Mouse (Mus musculus): ENCODE data around the gene Umod.

DNA sequence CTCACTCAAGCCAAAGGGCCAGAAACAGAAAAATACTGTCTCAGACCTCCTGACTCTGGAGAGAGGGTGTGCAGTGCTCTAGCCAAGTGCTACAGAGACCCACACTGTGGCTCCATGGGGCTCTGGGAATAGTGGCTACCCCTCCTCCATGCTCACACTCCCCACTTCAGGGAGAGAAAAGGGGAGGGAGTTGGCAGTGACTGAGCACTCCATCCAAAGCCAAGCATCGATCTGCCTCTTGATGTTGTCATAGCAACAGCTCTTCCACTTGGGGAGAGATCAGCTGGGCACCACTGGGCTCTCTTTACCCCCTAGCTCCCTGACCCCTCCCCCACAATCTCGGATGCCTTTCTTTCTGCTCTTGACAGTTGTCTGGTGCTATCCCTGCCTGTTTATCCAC lies 58.4 kb downstream of the Umod start:
- TF ChIP-seq CTCF (conservative IDR thresholded peaks at IDR 0.05 in 1 of 2, IDR thresholded peaks at IDR 0.05 in 1 of 2; ENCODE audit: low read depth in 2 of 2, low read length in 2 of 2) (no peak), TCF12 (IDR thresholded peaks at IDR 0.05; ENCODE audit: low read depth, low read length) (no peak), POLR2A (IDR thresholded peaks at IDR 0.05; ENCODE audit: low read depth, low read length) (no peak), UBTF (IDR thresholded peaks at IDR 0.05; ENCODE audit: low read depth, low read length) (no peak), USF2 (conservative IDR thresholded peaks at IDR 0.05; ENCODE audit: low read depth, low read length) (no peak), ZNF384 (IDR thresholded peaks at IDR 0.05; ENCODE audit: low read depth, low read length) (no peak)
